Mouse (Mus musculus) hematopoietic stem cell, adult 5-6 weeks (primary cell): ENCODE measurements around the gene Nlrp6. TPM values are rescaled to one million over a fixed set of nuclear protein-coding genes. Genes with fewer than 3 reads are reported as not detected.

Experiments
- ATAC-seq, 2 experiments: fragments of 125-278 bp in 1 of 2; replicated peaks in 1 of 2; 2 replicates each; pipeline ENCODE4 v1.8.0; 2016 to 2017; ENCODE audit warnings: inconsistent platforms in 2 of 2, mild to moderate bottlenecking in 2 of 2, moderate number of reproducible peaks in 2 of 2, low read depth in 1 of 2, moderate TSS enrichment in 1 of 2; ENCODE audit not compliant: low FRiP score in 2 of 2, poor library complexity in 2 of 2, severe bottlenecking in 2 of 2, insufficient read depth in 1 of 2, low TSS enrichment in 1 of 2
- total RNA-seq: library from RNA; stranded (forward); fragments of 172-1452, 232-1000 nt; gene quantifications from 2 replicates; pipeline ENCODE4 v1.2.3, GENCODE M21; 2017

The Nlrp6 gene
- total RNA-seq, 1 experiment from 2014 or later, result 0.35 TPM

GRCm38 (mm10) chr7:140907131-140907530, 13.6 kb upstream of the Nlrp6 start:
- no peak for ATAC-seq

- no peak for ATAC-seq
Observed at GRCm38 (mm10) chr7:140907697-140908096, 13.0 kb upstream of the Nlrp6 start.

- no peak; a peak in 1 of 4 replicates for ATAC-seq
Observed at GRCm38 (mm10) chr7:140908181-140908580, 12.5 kb upstream of the Nlrp6 start.

GRCm38 (mm10) chr7:140908634-140909107, 12.0 kb upstream of the Nlrp6 start:
- ATAC-seq, result peak; percentile 80 to 91

- ATAC-seq, result no peak
Observed at GRCm38 (mm10) chr7:140912293-140912692, 8.4 kb upstream of the Nlrp6 start.

- no peak for ATAC-seq
Observed at GRCm38 (mm10) chr7:140912846-140913482, 7.7 kb upstream of the Nlrp6 start.

- no peak for ATAC-seq
Observed at GRCm38 (mm10) chr7:140914031-140914690, 6.5 kb upstream of the Nlrp6 start.

- ATAC-seq, result no peak
Observed at GRCm38 (mm10) chr7:140919911-140920310, 791 bp upstream of the Nlrp6 start.

GRCm38 (mm10) chr7:140921225-140921975, 698 bp downstream of the Nlrp6 start:
- ATAC-seq, result no peak

- peak; percentile 28 to 43; a peak in 3 of 4 replicates for ATAC-seq
Observed at GRCm38 (mm10) chr7:140922398-140923069, 1.8 kb downstream of the Nlrp6 start.

- ATAC-seq, result peak in 1 of 2 experiments; percentile 43; a peak in 1 of 4 replicates
Observed at GRCm38 (mm10) chr7:140923070-140923775, 2.5 kb downstream of the Nlrp6 start.

- ATAC-seq, result no peak
Observed at GRCm38 (mm10) chr7:140927181-140927580, 6.5 kb downstream of the Nlrp6 start.

GRCm38 (mm10) chr7:140938436-140938835, 17.7 kb downstream of the Nlrp6 start:
- ATAC-seq, result no peak

GRCm38 (mm10) chr7:140938896-140939295, 18.2 kb downstream of the Nlrp6 start:
- no peak for ATAC-seq

GRCm38 (mm10) chr7:140939669-140940171, 19.0 kb downstream of the Nlrp6 start:
- ATAC-seq, result no peak

GRCm38 (mm10) chr7:140941222-140942051, 20.7 kb downstream of the Nlrp6 start, which contains the start of gene Pgghg:
TSS of gene Pgghg (plus strand) at chr7:140941391.
- ATAC-seq, result peak; percentile 85 to 89
